Mouse (Mus musculus) bone marrow macrophage, adult 2 months (primary cell): ENCODE measurements around the gene Tax1bp1.

Experiments used
- CTCF ChIP-seq: IDR thresholded peaks from 2 replicates; pipeline ENCODE4 v1.5.1; 2012; ENCODE audit warnings: low read depth, mild to moderate bottlenecking, low read length, moderate library complexity
- POLR2A ChIP-seq: IDR thresholded peaks from 2 replicates; pipeline ENCODE4 v1.6.1; 2012; ENCODE audit warnings: mild to moderate bottlenecking, low read depth, low read length, borderline replicate concordance

GRCm38 (mm10) chr6:52686901-52687500 is 26.5 kb upstream of the Tax1bp1 start:
- no peak for TF ChIP-seq CTCF
- TF ChIP-seq POLR2A = no peak
